Mouse (Mus musculus) cerebellum, adult 2 months (tissue): ENCODE data around the gene Mta3.

Source experiments
- CTCF ChIP-seq: fragments of 200-500 bp; IDR thresholded peaks from 2 replicates; pipeline ENCODE4 v1.5.1; 2011; ENCODE audit warnings: low read depth, mild to moderate bottlenecking, control low read depth, low read length, moderate library complexity, borderline replicate concordance; ENCODE audit not compliant: insufficient read depth
- POLR2A ChIP-seq: fragments of 200-500 bp; IDR thresholded peaks from 2 replicates; pipeline ENCODE4 v1.6.1; 2011; ENCODE audit warnings: low read length, control low read depth, borderline replicate concordance; ENCODE audit not compliant: insufficient read depth

GRCm38 (mm10) chr17:83837659-83838190, 131.8 kb downstream of the Mta3 start:
- TF ChIP-seq CTCF (no peak), POLR2A (no peak)
